Mouse (Mus musculus): Measurements from ENCODE around the gene Stard13. TPM values are rescaled to one million over a fixed set of nuclear protein-coding genes. Genes with fewer than 3 reads are reported as not detected.

Gene Stard13
- polyA plus RNA-seq, 1 experiment from 2014 or later = 7.9 TPM

DNA sequence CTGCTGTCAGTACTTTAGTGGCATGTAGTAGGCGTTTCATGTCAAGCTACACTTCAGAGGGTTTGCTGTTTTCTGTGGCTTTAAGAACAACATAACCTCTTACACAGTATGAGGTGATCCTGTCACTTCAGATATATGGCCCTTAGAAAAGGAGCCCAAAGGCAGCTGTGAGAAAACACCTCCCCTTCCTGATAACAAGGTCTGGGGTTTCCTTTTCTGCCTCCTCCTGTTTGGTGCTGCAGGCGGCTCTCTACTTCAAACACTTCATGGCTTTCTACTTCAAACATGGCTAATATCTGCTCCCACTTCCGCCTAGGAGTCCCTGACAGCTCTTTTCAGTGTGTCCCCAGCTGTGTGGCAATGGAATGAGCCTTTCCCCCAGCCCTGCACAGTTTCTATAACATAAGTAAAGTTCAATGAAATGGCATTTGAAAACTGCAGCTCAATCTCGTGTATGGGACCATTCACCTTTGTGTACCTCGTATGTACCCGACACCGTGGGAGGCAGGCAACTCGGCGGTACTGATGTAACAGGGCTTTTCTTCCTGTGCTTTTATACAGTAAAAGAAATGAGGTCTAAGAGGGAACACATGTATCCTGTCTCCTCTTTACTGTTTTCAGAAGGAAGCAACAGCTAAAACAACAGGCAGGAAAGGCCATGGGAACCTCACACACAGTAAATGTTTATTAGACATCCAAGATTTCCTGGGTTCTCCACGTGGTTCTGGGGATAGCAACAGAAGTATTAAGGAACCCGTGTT, 13.7 kb upstream of the Stard13 start:
- H3K27me3 ChIP-seq = no peaks in the 10 kb centered on the region
- H3K4me2 ChIP-seq = no peak overlapping the region
- 72% methylated on average over 11 of the region's 11 CpGs for whole genome bisulfite sequencing
- H3K4me3 ChIP-seq = no peak overlapping the region
- no peak for ATAC-seq (ENCODE audit: low FRiP score)
- H3K9me3 ChIP-seq = no peaks in the 10 kb centered on the region
- H3K4me1 ChIP-seq (replicated peaks) = peaks cover 15% of the 10 kb centered on the region
- no peaks in the 10 kb centered on the region for H3K36me3 ChIP-seq
- H3K27ac ChIP-seq = peak overlapping the region; percentile 60
- H3K9ac ChIP-seq = no peak overlapping the region

DNA sequence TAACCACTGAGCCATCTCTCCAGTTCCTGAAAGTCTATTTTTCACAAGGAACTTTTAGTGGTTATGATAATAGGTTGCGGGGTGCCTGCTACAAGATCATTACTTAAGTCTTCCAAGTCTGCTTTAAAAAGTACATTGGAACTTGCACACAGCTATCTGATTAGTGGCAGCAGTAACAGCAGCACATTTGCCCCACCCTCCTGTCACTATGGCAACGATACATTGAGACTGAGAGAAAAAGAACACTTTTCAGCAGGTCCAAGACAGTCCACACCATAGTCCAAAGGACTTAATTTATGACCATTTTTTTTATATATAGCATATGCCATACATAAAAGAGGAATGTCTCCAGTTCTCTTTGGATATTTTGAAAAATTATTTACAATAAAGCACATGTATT, 12.7 kb upstream of the Stard13 start:
- Histone ChIP-seq H3K4me2 (no peak overlapping the region), H3K4me3 (no peak overlapping the region), H3K36me3 (no peaks in the 10 kb centered on the region), H3K9ac (no peak overlapping the region), H3K27me3 (no peaks in the 10 kb centered on the region), H3K27ac (no peak overlapping the region), H3K9me3 (no peaks in the 10 kb centered on the region), H3K4me1 (replicated peaks) (peaks cover 15% of the 10 kb centered on the region)
- 87% methylated on average over 2 of the region's 2 CpGs for WGBS
- no peak for ATAC-seq (ENCODE audit: low FRiP score)

- Histone ChIP-seq H3K4me1 (replicated peaks) (peaks cover 15% of the 10 kb centered on the region), H3K4me2 (no peak overlapping the region), H3K36me3 (no peaks in the 10 kb centered on the region), H3K9me3 (no peaks in the 10 kb centered on the region), H3K27ac (no peak overlapping the region), H3K4me3 (no peak overlapping the region), H3K9ac (no peak overlapping the region), H3K27me3 (no peaks in the 10 kb centered on the region)
- no peak for ATAC-seq (ENCODE audit: low FRiP score)
- 93% methylated on average over 5 of the region's 5 CpGs for WGBS
Observed at GRCm38 (mm10) chr5:151245571-151245970, 11.9 kb upstream of the Stard13 start.

GRCm38 (mm10) chr5:151238730-151239129, 5.1 kb upstream of the Stard13 start:
- Histone ChIP-seq H3K9me3 (no peaks in the 10 kb centered on the region), H3K9ac (no peak overlapping the region), H3K4me2 (no peak overlapping the region), H3K36me3 (no peaks in the 10 kb centered on the region), H3K4me1 (replicated peaks) (peaks cover 3% of the 10 kb centered on the region; the same call in 1 of the 2 replicates), H3K27ac (no peak overlapping the region), H3K4me3 (no peak overlapping the region), H3K27me3 (peaks cover 11% of the 10 kb centered on the region; the same call in 1 of the 2 replicates)
- no peak for ATAC-seq (ENCODE audit: low FRiP score)
- WGBS = 78% methylated on average over 9 of the region's 9 CpGs

DNA sequence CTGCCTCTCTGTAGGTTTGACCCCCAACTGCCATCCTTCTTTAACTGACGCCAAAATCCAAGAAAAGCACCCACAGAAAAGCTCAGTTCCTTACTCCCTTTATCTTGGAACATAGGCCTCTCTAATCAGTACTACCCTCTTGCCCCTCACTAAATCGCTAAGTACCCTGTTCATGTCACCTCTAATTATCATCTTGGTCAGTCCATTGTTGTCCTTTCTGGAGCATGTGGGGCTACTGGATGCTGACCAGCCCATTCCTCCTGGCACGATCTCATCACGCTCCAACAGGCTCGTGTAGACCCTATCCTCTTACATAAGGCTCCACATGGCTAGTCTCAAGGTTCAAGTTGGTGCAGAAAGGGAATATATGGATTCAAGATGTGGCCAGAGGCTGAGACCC, 2.8 kb upstream of the Stard13 start:
- Histone ChIP-seq H3K4me1 (replicated peaks) (peaks cover 15% of the 10 kb centered on the region), H3K9me3 (no peaks in the 10 kb centered on the region), H3K9ac (no peak overlapping the region), H3K4me2 (no peak overlapping the region), H3K36me3 (no peaks in the 10 kb centered on the region), H3K4me3 (no peak overlapping the region), H3K27ac (no peak overlapping the region), H3K27me3 (peaks cover 27% of the 10 kb centered on the region)
- no peak for ATAC-seq (ENCODE audit: low FRiP score)
- 80% methylated on average over 5 of the region's 5 CpGs for WGBS

DNA sequence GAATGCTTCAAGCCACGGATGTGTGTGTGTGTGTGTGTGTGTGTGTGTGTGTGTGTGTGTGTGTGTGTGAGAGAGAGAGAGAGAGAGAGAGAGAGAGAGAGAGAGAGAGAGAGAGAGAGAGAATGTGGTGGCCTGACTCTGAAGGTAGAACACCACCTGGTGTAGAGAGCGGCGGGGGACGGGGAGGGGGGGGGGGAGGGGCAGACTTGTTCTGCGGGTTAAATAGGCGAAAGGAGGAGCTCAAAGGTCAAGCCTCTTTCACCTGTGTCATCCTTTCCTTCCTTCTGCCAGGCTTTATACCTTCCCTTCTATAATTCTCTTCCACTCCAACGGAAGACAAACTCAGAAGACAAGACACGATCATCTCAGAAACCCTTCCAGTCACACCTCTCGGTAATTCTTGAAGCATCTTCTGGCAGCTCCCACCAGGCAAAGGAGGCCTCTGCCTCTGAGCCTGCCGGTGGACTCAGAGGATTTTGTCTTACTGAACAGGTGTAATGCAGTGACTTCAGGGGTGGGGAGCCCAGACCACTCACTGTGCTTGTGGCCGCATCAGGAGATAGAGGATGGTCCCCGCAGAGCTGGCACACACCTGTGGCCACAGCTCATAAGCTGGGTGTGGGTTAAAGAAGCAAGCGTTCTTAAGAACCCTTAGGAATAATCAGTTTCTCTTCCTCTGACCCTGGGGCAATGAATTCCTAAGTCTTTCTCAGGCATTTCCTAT, 898 bp downstream of the Stard13 start:
- no peaks in the 10 kb centered on the region for H3K36me3 ChIP-seq
- ATAC-seq (ENCODE audit: low FRiP score) = 0 out of 2 replicates have a peak, but pooled peaks have one; percentile 14
- WGBS = 37% methylated on average over 9 of the region's 13 CpGs
- peak overlapping the region; percentile 54 for H3K4me3 ChIP-seq
- peak overlapping the region; percentile 79; the same call in 1 of the 2 replicates for H3K9ac ChIP-seq
- H3K9me3 ChIP-seq = no peaks in the 10 kb centered on the region
- peak overlapping the region; percentile 95 for H3K4me2 ChIP-seq
- H3K4me1 ChIP-seq (replicated peaks) = peaks cover 15% of the 10 kb centered on the region
- no peak overlapping the region for H3K27ac ChIP-seq
- peaks cover 27% of the 10 kb centered on the region for H3K27me3 ChIP-seq

DNA sequence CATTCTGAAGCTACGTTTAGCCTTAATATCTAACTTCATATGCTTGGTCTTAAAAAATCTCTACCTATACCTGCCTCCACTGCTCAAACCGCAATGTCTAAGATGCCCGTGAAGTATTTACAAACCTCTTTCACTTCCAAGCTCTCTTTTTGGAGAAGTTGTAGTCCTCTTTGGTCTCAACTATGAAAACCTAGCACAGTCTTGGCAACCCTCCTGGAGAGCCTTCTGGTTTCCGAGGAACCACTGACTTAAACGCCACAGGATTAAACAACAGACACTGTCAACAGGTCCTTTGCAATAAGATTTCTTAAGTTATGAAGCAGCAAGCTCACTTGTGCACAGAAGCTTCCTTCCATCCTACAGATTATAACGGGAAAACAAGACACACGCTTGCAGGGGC, 1.8 kb downstream of the Stard13 start:
- H3K4me1 ChIP-seq (replicated peaks) = peaks cover 15% of the 10 kb centered on the region
- H3K9ac ChIP-seq = no peak overlapping the region
- ATAC-seq (ENCODE audit: low FRiP score) = no peak
- H3K4me2 ChIP-seq = no peak overlapping the region
- 91% methylated on average over 7 of the region's 7 CpGs for WGBS
- H3K9me3 ChIP-seq = no peaks in the 10 kb centered on the region
- H3K27me3 ChIP-seq = peaks cover 27% of the 10 kb centered on the region
- no peak overlapping the region for H3K4me3 ChIP-seq
- no peaks in the 10 kb centered on the region for H3K36me3 ChIP-seq
- H3K27ac ChIP-seq = no peak overlapping the region

DNA sequence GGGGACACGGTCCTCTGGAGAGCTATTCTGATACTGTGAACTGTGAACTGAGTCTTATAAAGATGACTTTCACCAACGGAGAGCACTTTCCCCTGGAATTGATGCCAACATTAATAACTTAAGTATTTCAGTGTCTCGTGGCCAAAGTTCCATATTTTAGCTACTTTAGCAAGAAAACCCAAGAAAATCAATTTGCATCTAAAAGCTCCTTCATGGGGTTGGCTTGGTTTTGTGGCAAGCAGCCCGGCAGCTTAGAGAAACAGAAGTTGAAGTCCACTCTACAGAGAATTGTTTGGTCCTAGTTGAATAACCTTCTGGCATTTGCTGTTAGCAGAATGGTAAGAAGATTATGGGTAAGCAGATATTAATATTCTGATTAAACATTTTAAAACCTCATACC, 2.2 kb downstream of the Stard13 start:
- Histone ChIP-seq H3K27me3 (peaks cover 27% of the 10 kb centered on the region), H3K4me2 (no peak overlapping the region)
- WGBS = 88% methylated on average over 4 of the region's 4 CpGs

DNA sequence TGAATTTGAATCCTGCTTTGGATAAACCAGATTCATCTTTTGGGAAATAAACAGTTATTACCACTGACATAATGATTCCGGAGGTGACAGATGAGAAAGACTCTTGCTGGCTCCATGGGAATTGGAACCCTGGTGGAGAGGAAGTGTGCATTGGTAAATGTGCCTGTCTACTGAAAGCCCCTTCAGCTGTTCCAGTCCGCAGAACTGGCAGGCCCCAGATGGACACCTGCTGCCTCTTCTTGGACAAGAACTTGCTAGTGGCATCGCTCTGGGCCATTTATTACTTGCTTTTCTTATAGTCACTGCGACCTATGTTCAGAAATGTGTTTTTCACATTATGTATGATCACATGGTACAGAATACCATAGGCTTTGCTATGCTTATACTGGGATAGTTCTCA, 3.2 kb downstream of the Stard13 start:
- Histone ChIP-seq H3K36me3 (no peaks in the 10 kb centered on the region), H3K27me3 (peaks cover 27% of the 10 kb centered on the region), H3K4me2 (no peak overlapping the region), H3K4me3 (no peak overlapping the region), H3K9ac (no peak overlapping the region), H3K9me3 (no peaks in the 10 kb centered on the region), H3K4me1 (replicated peaks) (peaks cover 15% of the 10 kb centered on the region), H3K27ac (no peak overlapping the region)
- no peak for ATAC-seq (ENCODE audit: low FRiP score)
- 85% methylated on average over 4 of the region's 4 CpGs for WGBS

More for the DNA sequence above, 2.2 kb downstream of the Stard13 start:
- Histone ChIP-seq H3K9me3 (no peaks in the 10 kb centered on the region), H3K36me3 (no peaks in the 10 kb centered on the region), H3K9ac (no peak overlapping the region), H3K4me3 (no peak overlapping the region), H3K27ac (no peak overlapping the region), H3K4me1 (replicated peaks) (peaks cover 15% of the 10 kb centered on the region)
- no peak for ATAC-seq (ENCODE audit: low FRiP score)

- Histone ChIP-seq H3K4me1 (replicated peaks) (peaks cover 9% of the 10 kb centered on the region), H3K27me3 (peaks cover 14% of the 10 kb centered on the region), H3K4me3 (no peak overlapping the region), H3K9ac (no peak overlapping the region), H3K36me3 (no peaks in the 10 kb centered on the region), H3K27ac (no peak overlapping the region), H3K9me3 (no peaks in the 10 kb centered on the region), H3K4me2 (no peak overlapping the region)
- ATAC-seq (ENCODE audit: low FRiP score) = no peak
- 64% methylated on average over 13 of the region's 13 CpGs for WGBS
Observed at GRCm38 (mm10) chr5:151228367-151229005, 5.2 kb downstream of the Stard13 start.

DNA sequence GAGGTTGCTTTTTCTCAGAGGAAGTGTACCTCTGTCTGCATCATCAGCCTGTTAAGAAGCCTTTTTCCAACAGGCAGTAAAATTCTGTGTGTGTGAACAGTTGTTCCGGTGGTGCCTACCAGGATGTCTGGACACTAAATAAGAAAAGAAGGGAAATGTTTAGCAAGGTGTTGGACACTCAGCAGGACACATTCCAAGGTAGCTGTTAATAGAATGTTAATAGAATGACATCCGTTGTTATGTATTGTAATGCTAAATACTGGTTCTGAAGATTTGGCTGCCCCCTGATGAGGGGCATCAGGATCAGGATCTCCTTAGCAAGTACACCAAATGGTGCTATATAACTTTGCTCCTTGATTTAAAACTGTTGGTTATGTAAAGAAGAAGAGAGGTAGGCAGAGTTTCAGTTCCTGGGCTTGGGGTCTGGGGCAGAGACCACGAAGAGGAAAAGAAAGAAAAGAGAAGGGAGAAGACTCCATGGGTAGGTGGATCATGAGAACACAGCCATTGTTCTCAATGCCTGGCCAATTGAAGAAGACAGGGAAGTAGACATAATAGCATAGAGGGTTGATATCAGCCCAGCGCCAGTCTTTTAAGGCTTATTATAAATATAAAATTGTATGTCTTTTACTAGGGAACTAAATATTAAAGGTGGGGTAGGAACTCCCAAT, 9.8 kb downstream of the Stard13 start:
- Histone ChIP-seq H3K27ac (no peak overlapping the region), H3K4me3 (no peak overlapping the region), H3K9ac (no peak overlapping the region), H3K27me3 (no peaks in the 10 kb centered on the region), H3K4me2 (no peak overlapping the region), H3K4me1 (replicated peaks) (peaks cover 2% of the 10 kb centered on the region; the same call in 1 of the 2 replicates), H3K36me3 (no peaks in the 10 kb centered on the region), H3K9me3 (no peaks in the 10 kb centered on the region)
- no peak for ATAC-seq (ENCODE audit: low FRiP score)
- 70% methylated on average over 4 of the region's 4 CpGs for WGBS

DNA sequence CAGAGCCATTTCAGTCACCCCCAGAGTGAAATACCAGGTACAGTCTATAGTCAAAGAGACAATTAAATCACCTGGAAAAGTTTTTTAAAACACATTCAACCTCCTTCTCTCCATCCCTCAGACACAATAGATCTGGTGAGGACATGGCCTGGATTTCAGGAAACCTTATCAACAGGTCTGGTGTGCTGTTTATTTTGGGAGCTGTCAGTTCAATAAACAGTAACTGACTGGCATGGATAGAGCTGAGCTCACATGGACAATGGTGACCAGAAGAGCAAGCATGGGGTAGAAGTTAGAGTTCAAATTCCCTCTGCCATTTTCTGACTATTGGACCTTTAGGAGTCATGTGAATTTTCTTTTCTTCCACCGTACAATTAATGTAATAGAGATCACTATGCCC, 10.8 kb downstream of the Stard13 start:
- Histone ChIP-seq H3K27me3 (no peaks in the 10 kb centered on the region), H3K4me1 (replicated peaks) (peaks cover 2% of the 10 kb centered on the region; the same call in 1 of the 2 replicates), H3K4me3 (no peak overlapping the region), H3K9me3 (no peaks in the 10 kb centered on the region), H3K9ac (no peak overlapping the region), H3K4me2 (no peak overlapping the region), H3K36me3 (no peaks in the 10 kb centered on the region), H3K27ac (no peak overlapping the region)
- ATAC-seq (ENCODE audit: low FRiP score) = no peak
- 88% methylated on average over 1 of the region's 1 CpGs for WGBS

All from hindbrain, embryonic 13.5 days (tissue).